Mouse (Mus musculus) MEL (cell line): ENCODE results near the gene Ror1. TPM values are rescaled to one million over a fixed set of nuclear protein-coding genes. Genes with fewer than 3 reads are reported as not detected.
A peak's percentile ranks its signal among the peaks of the same experiment; 100 is the strongest.

ENCODE experiments used
- DNase-seq: peaks from one replicate; pipeline ENCODE4 v3.0.0; 2011; ENCODE audit warnings: low read depth, low spot score
- H3K27ac ChIP-seq: 2 replicates; pipeline ENCODE4 v1.5.1; 2012; ENCODE audit warnings: low read depth, mild to moderate bottlenecking, control low read depth, low read length, moderate library complexity; ENCODE audit not compliant: control insufficient read depth
- H3K27me3 ChIP-seq, 2 experiments: fragments of 150-350 bp in 1 of 2; sonication (generic) in 1 of 2; 2 replicates each; pipeline ENCODE4 v1.6.1; 2012; ENCODE audit warnings: low read length in 2 of 2, mild to moderate bottlenecking in 2 of 2, improper control_type of control experiment in 1 of 2, moderate library complexity in 1 of 2; ENCODE audit not compliant: insufficient read depth in 2 of 2, control insufficient read depth in 1 of 2
- H3K36me3 ChIP-seq, 2 experiments: 2 replicates each; pipeline ENCODE4 v1.6.1; 2012 to 2014; ENCODE audit warnings: low read length in 2 of 2, improper control_type of control experiment in 1 of 2, inconsistent platforms in 1 of 2, mild to moderate bottlenecking in 1 of 2; ENCODE audit not compliant: insufficient read depth in 2 of 2, control insufficient read depth in 1 of 2
- H3K4me1 ChIP-seq, 2 experiments: fragments of 150-350 bp in 1 of 2; sonication (generic) in 1 of 2; 2 replicates each; pipeline ENCODE4 v1.6.1; 2012; ENCODE audit warnings: low read length in 2 of 2, improper control_type of control experiment in 1 of 2, mild to moderate bottlenecking in 1 of 2; ENCODE audit not compliant: insufficient read depth in 2 of 2, control insufficient read depth in 1 of 2
- H3K4me3 ChIP-seq, 2 experiments: fragments of 150-350 bp in 1 of 2; sonication (generic) in 1 of 2; 2 replicates each; pipeline ENCODE4 v1.5.1; 2012; ENCODE audit warnings: low read depth in 2 of 2, low read length in 2 of 2, mild to moderate bottlenecking in 2 of 2, moderate library complexity in 2 of 2, control low read depth in 1 of 2, improper control_type of control experiment in 1 of 2; ENCODE audit not compliant: control insufficient read depth in 1 of 2, insufficient read depth in 1 of 2
- H3K79me2 ChIP-seq: 2 replicates; pipeline ENCODE4 v1.6.1; 2012; ENCODE audit warnings: mild to moderate bottlenecking, low read length, moderate library complexity; ENCODE audit not compliant: control insufficient read depth, poor library complexity, insufficient read depth
- H3K9ac ChIP-seq: 2 replicates; pipeline ENCODE4 v1.6.1; 2012; ENCODE audit warnings: low read depth, mild to moderate bottlenecking, control low read depth, low read length, moderate library complexity; ENCODE audit not compliant: control insufficient read depth, poor library complexity, severe bottlenecking
- H3K9me3 ChIP-seq: fragments of 150-350 bp; sonication (generic); replicated peaks from 2 replicates; pipeline ENCODE4 v1.6.1; 2012; ENCODE audit warnings: mild to moderate bottlenecking, low read length, improper control_type of control experiment, moderate library complexity; ENCODE audit not compliant: insufficient read depth
- CHD2 ChIP-seq: IDR thresholded peaks from 2 replicates; pipeline ENCODE4 v1.6.1; 2011; ENCODE audit warnings: low read length, improper control_type of control experiment
- CTCF ChIP-seq, 3 experiments: IDR thresholded peaks in 2 of 3; conservative IDR thresholded peaks in 1 of 3; 2 replicates each; pipeline ENCODE4 v1.5.1; 2011 to 2012; ENCODE audit warnings: low read length in 3 of 3, low read depth in 2 of 3, mild to moderate bottlenecking in 2 of 3, improper control_type of control experiment in 1 of 3, inconsistent platforms in 1 of 3, mixed read lengths in 1 of 3, moderate library complexity in 1 of 3; ENCODE audit not compliant: control insufficient read depth in 1 of 3, insufficient read depth in 1 of 3, poor library complexity in 1 of 3, severe bottlenecking in 1 of 3
- E2F4 ChIP-seq: IDR thresholded peaks from 2 replicates; pipeline ENCODE4 v1.6.1; 2011; ENCODE audit warnings: low read depth, low read length, improper control_type of control experiment, borderline replicate concordance
- ELF1 ChIP-seq: IDR thresholded peaks from 2 replicates; pipeline ENCODE4 v1.6.1; 2014; ENCODE audit warnings: low read depth, mild to moderate bottlenecking, inconsistent platforms, low read length, improper control_type of control experiment, moderate library complexity
- ETS1 ChIP-seq: IDR thresholded peaks from 2 replicates; pipeline ENCODE4 v1.6.1; 2012; ENCODE audit warnings: low read depth, mild to moderate bottlenecking, inconsistent platforms, low read length, improper control_type of control experiment, moderate library complexity
- GATA1 ChIP-seq: IDR thresholded peaks from 2 replicates; pipeline ENCODE4 v1.6.1; 2011; ENCODE audit warnings: low read depth, low read length, improper control_type of control experiment
- JUND ChIP-seq: IDR thresholded peaks from 2 replicates; pipeline ENCODE4 v1.6.1; 2011; ENCODE audit warnings: low read depth, mild to moderate bottlenecking, improper control_type of control experiment, low read length
- KAT2A ChIP-seq: conservative IDR thresholded peaks from 2 replicates; pipeline ENCODE4 v1.6.1; 2012; ENCODE audit warnings: low read depth, low read length, improper control_type of control experiment, inconsistent platforms
- MAFK ChIP-seq: IDR thresholded peaks from 2 replicates; pipeline ENCODE4 v1.6.1; 2011; ENCODE audit warnings: low read depth, mild to moderate bottlenecking, low read length, improper control_type of control experiment, borderline replicate concordance
- MAX ChIP-seq: IDR thresholded peaks from 2 replicates; pipeline ENCODE4 v1.6.1; 2011; ENCODE audit warnings: low read length, improper control_type of control experiment
- MEF2A ChIP-seq: IDR thresholded peaks from 2 replicates; pipeline ENCODE4 v1.6.1; 2014; ENCODE audit warnings: low read depth, mild to moderate bottlenecking, inconsistent platforms, low read length, improper control_type of control experiment; ENCODE audit not compliant: poor library complexity, insufficient replicate concordance, severe bottlenecking; ENCODE audit errors: extremely low read depth
- MXI1 ChIP-seq: IDR thresholded peaks from 2 replicates; pipeline ENCODE4 v1.6.1; 2011; ENCODE audit warnings: mild to moderate bottlenecking, low read depth, low read length, improper control_type of control experiment
- MYB ChIP-seq: IDR thresholded peaks from 2 replicates; pipeline ENCODE4 v1.6.1; 2011; ENCODE audit warnings: mild to moderate bottlenecking, low read depth, low read length, improper control_type of control experiment
- MYC ChIP-seq: IDR thresholded peaks from 2 replicates; pipeline ENCODE4 v1.6.1; 2011; ENCODE audit warnings: low read depth, mild to moderate bottlenecking, low read length, improper control_type of control experiment, moderate library complexity
- NELFE ChIP-seq: IDR thresholded peaks from 2 replicates; pipeline ENCODE4 v1.6.1; 2011; ENCODE audit warnings: low read depth, low read length, improper control_type of control experiment
- POLR2A ChIP-seq, 2 experiments: IDR thresholded peaks; 2 replicates each; pipeline ENCODE4 v1.6.1; 2011 to 2012; ENCODE audit warnings: low read length in 2 of 2, mild to moderate bottlenecking in 2 of 2, control low read depth in 1 of 2, improper control_type of control experiment in 1 of 2, low read depth in 1 of 2, moderate library complexity in 1 of 2; ENCODE audit not compliant: control insufficient read depth in 1 of 2, insufficient read depth in 1 of 2, poor library complexity in 1 of 2
- POLR2AphosphoS2 ChIP-seq: IDR thresholded peaks from 2 replicates; pipeline ENCODE4 v1.6.1; 2011; ENCODE audit warnings: low read length, improper control_type of control experiment
- POLR2AphosphoS5 ChIP-seq: IDR thresholded peaks from 2 replicates; pipeline ENCODE4 v1.6.1; 2012; ENCODE audit warnings: low read depth, borderline replicate concordance, mild to moderate bottlenecking, inconsistent platforms, low read length, moderate library complexity, mixed read lengths
- RAD21 ChIP-seq: IDR thresholded peaks from 2 replicates; pipeline ENCODE4 v1.6.1; 2011; ENCODE audit warnings: mild to moderate bottlenecking, low read depth, low read length, improper control_type of control experiment
- RCOR1 ChIP-seq: IDR thresholded peaks from 2 replicates; pipeline ENCODE4 v1.6.1; 2012; ENCODE audit warnings: low read depth, mild to moderate bottlenecking, inconsistent platforms, low read length, improper control_type of control experiment
- SMC3 ChIP-seq: IDR thresholded peaks from 2 replicates; pipeline ENCODE4 v1.6.1; 2011; ENCODE audit warnings: low read depth, low read length, improper control_type of control experiment
- TBP ChIP-seq: IDR thresholded peaks from 2 replicates; pipeline ENCODE4 v1.8.0; 2011; ENCODE audit warnings: low read depth, low read length, improper control_type of control experiment
- TCF12 ChIP-seq: IDR thresholded peaks from 2 replicates; pipeline ENCODE4 v1.6.1; 2014; ENCODE audit warnings: low read depth, mild to moderate bottlenecking, inconsistent platforms, low read length, improper control_type of control experiment, moderate library complexity
- USF1 ChIP-seq: IDR thresholded peaks from 2 replicates; pipeline ENCODE4 v1.6.1; 2014; ENCODE audit warnings: low read depth, mild to moderate bottlenecking, inconsistent platforms, low read length, improper control_type of control experiment, moderate library complexity
- USF2 ChIP-seq, 2 experiments: IDR thresholded peaks; 2 replicates each; pipeline ENCODE4 v1.6.1; 2011 to 2012; ENCODE audit warnings: improper control_type of control experiment in 2 of 2, low read length in 2 of 2, borderline replicate concordance in 1 of 2, inconsistent platforms in 1 of 2, low read depth in 1 of 2, mild to moderate bottlenecking in 1 of 2; ENCODE audit not compliant: insufficient read depth in 1 of 2
- ZC3H11A ChIP-seq: IDR thresholded peaks from 2 replicates; pipeline ENCODE4 v1.6.1; 2012; ENCODE audit warnings: low read depth, mild to moderate bottlenecking, inconsistent platforms, low read length, improper control_type of control experiment
- ZNF384 ChIP-seq: IDR thresholded peaks from 2 replicates; pipeline ENCODE4 v1.6.1; 2012; ENCODE audit warnings: low read depth, mild to moderate bottlenecking, inconsistent platforms, low read length, improper control_type of control experiment
- polyA plus RNA-seq, 2 experiments: library from polyadenylated mRNA; stranded (reverse) in 1 of 2; unstranded in 1 of 2; fragments of >175 nt in 1 of 2; fragments of >200 nt in 1 of 2; gene quantifications; 2 replicates each; pipeline versions ENCODE4 v1.2.1 to v1.2.4; 2012; ENCODE audit warnings: low replicate concordance in 2 of 2, low read depth in 1 of 2; ENCODE audit not compliant: insufficient read length in 2 of 2, insufficient read depth in 1 of 2, missing spikeins in 1 of 2
- total RNA-seq: library from RNA; depleted of rRNA; stranded (reverse); fragments of 300-350 nt; gene quantifications from 2 replicates; pipeline ENCODE4 v1.2.3, GENCODE M21; 2012

Ror1 gene
- total and polyA plus RNA-seq, 3 experiments, result not detected

DNA sequence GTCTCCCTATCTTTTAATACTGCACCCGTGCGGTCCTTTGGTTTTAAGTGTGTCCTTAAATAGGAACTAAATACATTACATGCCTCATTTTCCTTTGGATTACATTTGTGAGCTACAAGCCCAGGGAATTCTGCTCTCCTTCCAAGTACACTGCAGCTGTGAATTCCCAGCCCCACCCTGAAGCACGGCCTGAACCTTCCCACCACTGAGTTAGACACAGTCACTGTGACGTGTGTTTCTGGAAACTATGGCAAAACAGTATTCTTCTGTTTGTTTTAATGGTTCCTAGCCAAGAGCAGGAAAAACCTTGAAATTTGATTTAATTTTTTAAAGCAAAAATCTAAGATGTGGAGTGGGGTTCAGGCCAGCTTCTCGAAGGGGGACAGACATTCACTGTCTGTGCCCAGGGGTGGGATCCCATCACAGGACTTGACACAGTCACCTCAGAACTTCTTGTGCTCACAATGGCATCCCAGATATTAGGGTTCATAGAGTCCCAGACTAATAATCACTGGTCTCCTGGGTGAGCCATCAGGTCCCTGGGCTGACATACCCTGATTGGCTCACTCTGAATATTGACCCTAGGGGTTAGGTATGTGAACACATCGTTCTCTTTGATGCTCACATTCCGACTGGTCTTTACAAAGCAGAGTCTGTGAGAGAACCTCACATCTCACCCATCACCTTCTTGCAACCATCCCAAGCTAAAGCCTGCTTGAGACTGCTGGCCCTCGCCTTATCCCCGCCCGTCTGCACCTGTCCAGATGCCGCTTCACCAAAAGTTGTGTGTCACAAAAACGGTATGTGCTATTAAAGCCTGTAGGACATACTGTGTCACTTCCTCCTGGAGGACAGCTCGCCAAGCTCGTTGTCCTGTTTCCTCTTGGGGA is 306.2 kb downstream of the Ror1 start:
- no peak overlapping the region for H3K4me3 ChIP-seq
- H3K9ac ChIP-seq, result no peak overlapping the region
- H3K27me3 ChIP-seq, result no peaks in the 10 kb centered on the region
- H3K9me3 ChIP-seq, result no peaks in the 10 kb centered on the region
- no peak for DNase-seq
- TF ChIP-seq E2F4 (no peak), TCF12 (no peak), JUND (no peak), KAT2A (no peak), GATA1 (no peak), USF2 (IDR thresholded peaks at IDR 0.05; ENCODE audit: borderline replicate concordance in 1 of 2, insufficient read depth in 1 of 2, low read depth in 1 of 2, low read length in 2 of 2) (no peak), RAD21 (no peak), SMC3 (no peak), USF1 (no peak), MAX (no peak), POLR2AphosphoS5 (no peak)
- TF ChIP-seq, all 39 proteins: peak for 0
- H3K79me2 ChIP-seq, result no peaks in the 10 kb centered on the region
- H3K27ac ChIP-seq, result no peak overlapping the region
- H3K4me1 ChIP-seq, result no peaks in the 10 kb centered on the region
- no peaks in the 10 kb centered on the region for H3K36me3 ChIP-seq

GRCm38 (mm10) chr4:100407261-100407874 is 311.8 kb downstream of the Ror1 start:
- H3K4me1 ChIP-seq, result no peaks in the 10 kb centered on the region

More at GRCm38 (mm10) chr4:100407261-100407874, 311.8 kb downstream of the Ror1 start:
- H3K27me3 ChIP-seq, result no peaks in the 10 kb centered on the region
- H3K9ac ChIP-seq, result no peak overlapping the region
- no peak overlapping the region for H3K27ac ChIP-seq
- peak; percentile 16 for DNase-seq
- TF ChIP-seq MAFK (no peak), RCOR1 (no peak), MYB (no peak), USF2 (IDR thresholded peaks at IDR 0.05; ENCODE audit: borderline replicate concordance in 1 of 2, insufficient read depth in 1 of 2, low read depth in 1 of 2, low read length in 2 of 2) (no peak), MXI1 (no peak), CTCF (IDR thresholded peaks at IDR 0.05 in 2 of 3, conservative IDR thresholded peaks at IDR 0.05 in 1 of 3; ENCODE audit: control insufficient read depth in 1 of 3, insufficient read depth in 1 of 3, low read depth in 2 of 3, low read length in 3 of 3, poor library complexity in 1 of 3, severe bottlenecking in 1 of 3) (peak; percentile 43 to 49 (median 45)), MYC (no peak), E2F4 (no peak), TBP (no peak), SMC3 (peak; percentile 60), KAT2A (no peak), MEF2A (no peak), ZC3H11A (peak; percentile 6; the same call in 1 of the 2 replicates), MAX (no peak), POLR2A (IDR thresholded peaks at IDR 0.05; ENCODE audit: control insufficient read depth in 1 of 2, insufficient read depth in 1 of 2, low read depth in 1 of 2, low read length in 2 of 2, poor library complexity in 1 of 2) (no peak), POLR2AphosphoS2 (no peak), ELF1 (no peak), RAD21 (peak; percentile 44), ZNF384 (peak; percentile 89), CHD2 (no peak), POLR2AphosphoS5 (no peak), NELFE (no peak), ETS1 (no peak)
- H3K9me3 ChIP-seq, result no peaks in the 10 kb centered on the region
- no peaks in the 10 kb centered on the region for H3K79me2 ChIP-seq
- no peaks in the 10 kb centered on the region for H3K36me3 ChIP-seq
- no peak overlapping the region for H3K4me3 ChIP-seq
